Mouse (Mus musculus): ENCODE data around the gene Atg3.

Gene Atg3

DNA sequence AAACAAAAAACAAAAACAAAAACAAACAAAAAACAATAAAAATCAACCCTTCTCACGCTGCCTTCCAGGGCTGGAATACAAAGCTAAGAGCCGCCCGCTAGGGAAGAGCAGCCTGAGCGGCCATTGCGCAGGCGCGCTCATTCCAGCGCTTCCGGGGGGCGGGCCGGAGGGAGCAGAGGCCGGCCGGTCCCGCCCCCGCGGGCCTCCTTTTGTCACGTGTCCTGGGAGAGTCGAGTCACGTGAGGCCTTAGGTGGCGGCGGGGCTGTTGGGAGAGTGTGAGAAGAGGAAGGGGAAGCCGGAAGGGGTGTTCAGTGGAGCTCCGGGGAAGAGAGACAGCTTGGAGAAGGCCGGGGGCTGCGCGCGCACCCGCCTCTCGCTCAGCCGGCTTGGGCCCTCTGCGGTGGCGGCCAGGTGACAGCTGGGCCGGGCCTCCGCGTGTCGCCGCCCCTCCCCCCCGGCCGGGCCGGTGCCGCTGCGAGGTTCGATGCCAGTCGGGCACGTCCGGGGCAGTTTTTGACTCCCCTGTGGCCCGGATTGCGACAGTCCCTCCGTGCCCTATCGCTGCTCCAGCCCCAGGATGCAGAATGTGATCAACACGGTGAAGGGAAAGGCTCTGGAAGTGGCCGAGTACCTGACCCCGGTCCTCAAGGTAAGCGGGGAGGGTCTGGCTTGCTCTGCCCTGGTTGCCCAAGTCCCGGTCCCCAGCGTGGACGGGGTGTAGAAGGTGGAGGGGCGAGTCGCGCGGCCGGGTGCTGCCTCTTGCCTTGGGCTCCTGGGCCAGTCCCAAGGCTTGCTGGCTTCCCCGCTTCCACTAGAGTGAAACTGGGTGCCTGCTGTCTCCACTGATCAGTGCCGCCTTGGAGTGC lies at the start of gene Atg3, which contains the start of gene Slc35a5:
Gene Atg3 (plus strand): TSS at position 264 of the 867 bp plus-strand sequence.
Gene Slc35a5 (minus strand): TSS at position 185 of the 867 bp plus-strand sequence.
- peak; percentile 92 for DNase-seq (ENCODE audit: low read depth, low spot score)

GRCm38 (mm10) chr16:45110498-45110897 lies 48.1 kb upstream of the Atg3 start:
- no peak for DNase-seq (ENCODE audit: low read depth, low spot score)

- DNase-seq (ENCODE audit: low read depth, low spot score) = no peak
These were observed 41.4 kb upstream of the Atg3 start for GRCm38 (mm10) chr16:45117200-45117599.

- DNase-seq (ENCODE audit: low read depth, low spot score) = no peak
These were observed 39.8 kb upstream of the Atg3 start for GRCm38 (mm10) chr16:45118760-45119159.

- no peak for DNase-seq (ENCODE audit: low read depth, low spot score)
These were observed 37.6 kb upstream of the Atg3 start for GRCm38 (mm10) chr16:45120844-45121425.

DNA sequence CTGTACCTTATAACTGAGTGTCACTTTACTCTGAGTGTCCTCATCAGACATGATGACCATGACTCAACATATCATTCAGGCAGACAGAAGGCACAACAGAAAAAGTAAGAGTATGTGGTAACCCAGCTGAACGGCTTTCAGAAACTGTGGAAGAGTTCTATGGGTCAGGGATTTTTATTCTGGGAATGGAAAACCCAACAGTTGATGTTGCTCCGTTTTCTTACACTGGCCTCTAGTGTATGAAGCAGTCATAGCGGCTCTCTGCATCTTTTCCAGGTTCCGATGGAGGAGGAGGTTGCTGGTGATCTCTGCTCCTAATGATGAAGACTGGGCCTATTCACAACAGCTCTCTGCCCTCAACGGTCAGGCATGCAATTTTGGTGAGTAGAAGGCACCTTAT lies 36.0 kb upstream of the Atg3 start:
- no peak for DNase-seq (ENCODE audit: low read depth, low spot score)

DNA sequence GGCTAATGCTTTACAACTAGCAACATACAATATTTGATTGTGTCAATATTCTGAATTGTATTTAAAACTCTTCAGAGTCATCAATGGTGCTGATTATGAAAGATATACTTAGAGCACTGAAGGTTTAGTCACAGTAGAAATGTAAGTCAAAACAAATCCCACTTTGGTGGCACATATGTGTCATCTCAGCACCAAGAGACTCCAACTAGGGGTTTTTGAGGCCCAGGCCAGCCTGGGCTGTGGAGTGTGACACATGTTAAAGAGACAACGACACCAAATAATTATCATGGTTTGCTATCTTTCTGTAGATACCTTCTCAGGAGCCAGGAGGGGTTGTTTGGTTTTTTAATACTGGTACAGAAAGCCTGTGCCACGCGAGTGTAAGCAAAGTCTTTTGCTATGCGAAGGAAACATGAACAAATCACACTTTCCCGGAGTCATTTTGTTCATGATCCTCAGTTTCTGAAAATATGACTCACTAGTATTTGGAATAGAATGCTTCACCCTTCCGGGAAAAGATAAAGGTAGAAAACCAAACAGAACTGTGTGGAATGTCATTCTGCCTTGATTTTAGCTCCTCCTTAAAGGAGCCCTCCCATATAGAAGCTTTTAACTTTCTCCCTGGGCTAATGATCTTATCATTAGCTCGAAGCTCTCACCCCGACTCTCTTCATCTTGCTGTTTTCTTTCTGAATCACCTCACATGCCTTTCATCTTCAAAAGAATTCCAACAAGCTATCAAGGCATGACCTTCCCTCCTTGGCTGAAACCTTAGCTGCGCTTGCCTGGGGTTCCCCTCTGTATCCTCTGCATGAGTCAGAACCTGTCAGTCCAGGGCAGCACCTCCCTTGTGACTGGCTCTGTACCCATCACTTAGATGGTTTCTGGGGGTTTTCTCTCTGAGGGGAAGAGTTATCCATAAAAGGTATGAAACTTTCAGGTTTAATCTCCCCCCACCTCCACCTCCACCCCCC lies 34.1 kb upstream of the Atg3 start:
- no peak for DNase-seq (ENCODE audit: low read depth, low spot score)

DNA sequence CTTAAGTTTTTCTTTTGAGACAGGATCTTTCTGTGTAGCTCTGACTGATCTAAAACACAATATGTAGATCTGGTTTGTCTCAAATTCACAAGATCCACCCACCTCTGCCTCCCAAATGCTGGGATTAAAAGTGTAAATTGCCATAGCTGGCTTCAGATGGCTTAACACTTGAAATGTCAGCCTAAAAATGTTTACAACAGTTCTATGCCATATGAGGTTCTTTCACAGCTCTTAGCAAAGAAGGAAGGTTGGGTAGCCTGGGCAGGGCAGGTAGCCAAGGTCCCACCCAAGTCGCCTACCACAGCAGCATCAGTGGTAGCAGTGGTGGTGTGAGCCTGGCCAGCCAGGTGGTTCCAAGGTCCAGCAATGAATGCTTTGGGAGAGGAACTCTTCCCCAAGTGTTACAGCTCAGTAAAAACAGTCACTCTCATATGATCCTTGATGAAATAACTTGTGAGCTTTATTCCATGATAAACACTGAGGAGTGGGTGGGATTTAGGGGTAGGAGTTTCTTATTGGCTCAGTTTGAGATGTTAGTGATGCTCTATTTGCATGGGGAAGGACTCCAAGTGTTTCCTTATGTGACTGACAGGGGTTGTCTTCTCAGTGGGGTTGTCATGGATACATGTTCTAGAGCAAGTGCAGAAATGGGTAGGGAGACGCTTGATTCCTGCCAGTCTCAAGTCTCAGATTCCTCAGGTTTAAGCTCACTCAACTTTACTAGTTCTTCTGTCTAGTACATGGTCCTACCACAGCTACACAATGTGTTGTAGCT lies 30.5 kb upstream of the Atg3 start:
- no peak for DNase-seq (ENCODE audit: low read depth, low spot score)

DNA sequence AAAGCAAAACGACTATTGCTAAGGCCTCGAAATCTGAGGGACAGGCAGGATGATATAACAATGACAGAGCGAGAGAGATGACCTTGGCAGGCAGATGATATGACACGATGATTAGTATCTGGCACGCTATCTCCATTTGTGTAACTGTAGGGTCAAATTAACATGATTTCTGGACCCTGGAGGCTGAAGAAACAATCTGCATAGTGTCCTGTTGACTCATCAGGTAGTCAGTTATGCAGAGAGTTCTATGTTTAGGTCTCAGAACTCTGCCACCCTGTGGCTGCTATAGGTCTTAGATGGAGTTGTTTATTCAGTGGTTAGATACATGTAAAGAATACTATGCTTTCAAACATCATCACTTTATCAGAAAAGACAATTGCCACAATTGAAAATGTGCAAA lies 16.9 kb upstream of the Atg3 start:
- no peak for DNase-seq (ENCODE audit: low read depth, low spot score)

DNA sequence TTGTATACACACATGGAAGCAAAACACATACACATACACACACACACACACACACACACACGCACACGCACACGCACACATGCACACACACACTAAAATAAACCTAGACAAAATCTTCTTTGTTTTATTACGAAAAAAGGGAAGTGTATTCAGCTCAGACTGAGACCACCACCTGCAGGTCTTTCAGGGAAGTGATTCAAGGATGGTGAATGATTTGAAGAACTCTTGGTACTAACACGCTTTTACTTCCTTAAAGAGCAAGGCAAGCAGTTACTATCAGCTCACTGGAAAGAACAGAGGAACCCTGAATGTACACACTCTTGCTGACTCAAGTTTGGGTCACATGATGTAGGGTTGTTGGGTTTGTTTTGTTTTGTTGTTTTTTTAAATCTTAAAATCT lies 16.0 kb upstream of the Atg3 start:
- no peak for DNase-seq (ENCODE audit: low read depth, low spot score)

DNA sequence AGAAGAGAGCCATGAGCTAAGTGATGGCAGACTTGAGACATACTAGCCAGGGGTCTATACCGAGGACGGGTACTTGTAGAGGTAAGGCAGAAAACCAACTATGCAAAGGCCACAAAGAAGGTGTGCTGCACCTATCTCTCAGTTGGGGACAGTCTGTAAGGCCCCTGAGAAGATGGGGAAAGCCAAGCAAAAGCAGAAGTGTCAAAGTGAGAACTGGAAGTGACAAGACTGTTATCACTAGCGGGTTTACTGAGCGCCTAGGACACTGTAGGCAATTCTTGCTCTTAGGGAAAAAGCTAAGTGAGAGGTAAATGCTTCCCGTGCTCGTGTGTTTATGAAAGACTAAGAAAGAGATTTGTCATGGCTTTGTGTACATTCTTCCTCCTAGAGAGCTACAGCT lies 13.5 kb upstream of the Atg3 start:
- DNase-seq (ENCODE audit: low read depth, low spot score) = no peak

- no peak for DNase-seq (ENCODE audit: low read depth, low spot score)
These were observed 10.0 kb upstream of the Atg3 start for GRCm38 (mm10) chr16:45148488-45149082.

- no peak for DNase-seq (ENCODE audit: low read depth, low spot score)
These were observed 3.8 kb upstream of the Atg3 start for GRCm38 (mm10) chr16:45154741-45155250.

GRCm38 (mm10) chr16:45158136-45158521 lies 456 bp upstream of the Atg3 start:
- DNase-seq (ENCODE audit: low read depth, low spot score) = peak; percentile 49

DNA sequence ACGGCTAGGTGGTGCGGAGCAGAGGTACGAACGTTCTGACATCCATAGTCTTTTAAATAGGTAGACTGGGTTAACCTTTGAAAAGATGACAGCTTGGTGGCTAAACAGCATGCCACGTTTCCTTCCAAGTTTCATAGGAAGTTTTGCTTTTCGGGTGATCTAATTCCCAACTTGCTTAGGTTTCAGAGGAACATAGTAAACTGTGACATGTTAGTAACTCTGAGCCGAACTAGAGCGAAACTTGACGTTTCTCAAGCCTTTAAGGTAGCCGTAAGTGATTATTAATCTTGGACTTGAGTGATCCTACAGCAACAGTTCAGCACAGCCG lies 768 bp downstream of the Atg3 start:
- no peak for DNase-seq (ENCODE audit: low read depth, low spot score)

- DNase-seq (ENCODE audit: low read depth, low spot score) = no peak
These were observed 20.0 kb downstream of the Atg3 start for GRCm38 (mm10) chr16:45178552-45178951.

DNA sequence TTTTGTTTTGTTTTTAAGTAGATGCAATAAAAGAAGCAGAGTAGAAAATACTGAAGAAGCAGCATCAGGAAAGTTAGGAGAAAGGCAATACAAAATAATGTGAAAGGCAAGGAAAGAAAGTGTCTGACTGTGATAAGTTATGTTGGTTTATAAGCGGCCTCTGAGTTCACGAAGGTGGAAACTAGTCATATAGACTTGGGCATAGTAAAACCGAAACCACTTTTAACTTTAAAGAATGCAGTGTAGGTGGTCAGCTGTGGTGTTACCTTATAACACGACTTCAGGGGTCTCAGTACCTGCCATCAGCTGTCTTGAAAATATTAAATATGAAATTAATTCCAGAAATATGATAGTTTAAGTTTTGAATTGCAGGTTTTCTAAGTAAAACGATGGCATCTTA lies 23.2 kb downstream of the Atg3 start:
- DNase-seq (ENCODE audit: low read depth, low spot score) = no peak

DNA sequence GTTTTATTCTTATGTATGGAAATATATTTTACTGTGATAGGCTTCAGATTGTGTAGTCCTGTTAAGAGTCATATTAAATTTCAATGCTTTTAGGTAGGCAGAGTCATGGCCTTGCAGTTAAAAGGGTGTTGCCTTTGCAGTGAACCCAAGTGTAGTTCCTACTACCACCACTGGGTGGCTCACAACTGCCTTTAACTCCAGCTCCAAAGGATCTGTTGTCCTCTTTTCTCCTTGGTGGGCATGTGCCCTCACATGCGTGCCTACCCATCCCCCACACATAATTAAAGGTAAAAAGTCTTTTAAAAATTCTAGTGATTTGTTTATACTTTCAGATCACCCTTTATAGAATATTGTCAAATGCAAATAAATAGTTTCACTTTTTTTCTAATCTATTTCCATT lies 34.0 kb downstream of the Atg3 start:
- DNase-seq (ENCODE audit: low read depth, low spot score) = peak; percentile 46

DNA sequence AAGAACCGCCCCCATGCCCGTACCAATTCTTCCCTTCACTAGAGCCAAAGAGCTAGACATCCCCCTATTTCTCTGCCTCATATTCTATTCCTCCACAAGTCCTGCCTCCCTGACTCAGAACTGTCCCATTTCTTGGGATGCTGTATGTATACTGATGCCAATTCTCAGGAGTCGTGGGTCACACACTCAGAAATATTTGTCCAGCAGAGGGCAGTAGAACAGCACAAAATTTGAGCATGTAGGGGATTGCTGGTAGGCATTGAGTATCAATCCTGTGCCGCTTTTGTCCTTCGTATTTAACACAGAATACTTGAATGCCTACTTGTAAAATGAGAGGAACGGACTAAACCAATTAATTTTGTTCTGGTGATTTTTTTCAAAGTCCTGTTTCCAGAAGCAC lies 38.2 kb downstream of the Atg3 start:
- peak; percentile 68 for DNase-seq (ENCODE audit: low read depth, low spot score)

DNA sequence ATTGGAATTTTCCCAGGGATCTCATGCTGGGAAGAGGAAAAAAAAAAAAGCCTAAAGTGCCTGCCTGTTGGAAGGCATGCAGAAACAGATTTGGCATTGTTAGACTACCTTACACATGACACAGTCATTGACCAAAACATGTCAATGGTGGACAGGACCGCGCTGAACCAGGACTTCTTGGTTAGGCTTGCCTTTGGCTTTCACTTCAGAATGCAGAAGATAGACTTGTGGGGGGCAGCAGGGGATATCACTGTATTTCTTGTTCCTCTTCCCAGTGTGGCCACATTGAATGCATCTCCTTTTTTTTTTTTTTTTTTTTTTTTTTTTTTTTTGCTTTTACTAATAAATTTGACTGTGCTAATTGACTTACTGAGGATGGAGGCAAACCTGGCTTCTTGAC lies 42.8 kb downstream of the Atg3 start:
- no peak for DNase-seq (ENCODE audit: low read depth, low spot score)

GRCm38 (mm10) chr16:45204438-45204837 lies 45.9 kb downstream of the Atg3 start:
- no peak for DNase-seq (ENCODE audit: low read depth, low spot score)
